Mouse (Mus musculus) heart, postnatal 14 days (tissue): ENCODE measurements around the gene Hmgn2. TPM values are rescaled to one million over a fixed set of nuclear protein-coding genes. Genes with fewer than 3 reads are reported as not detected.

Source experiments
- DNase-seq, 2 experiments: peaks; one replicate each; pipeline ENCODE4 v3.0.0; 2021 to 2022
- intact Hi-C: fragments of 180-260 bp; cut with DNase I; formaldehyde crosslinking; loops from one replicate; pipeline ENCODE4 v1.15.1; 2025
- total RNA-seq, 2 experiments: library from RNA; stranded (reverse); gene quantifications; 2 replicates each; pipeline ENCODE4 v1.2.3; 2021

The Hmgn2 gene
- total RNA-seq, 2 experiments from 2014 or later, result 129 to 151 TPM

- intact Hi-C loops, result no loop called here
- DNase-seq, result no peak
Observed at GRCm38 (mm10) chr4:133982936-133983335, 14.5 kb upstream of the Hmgn2 start.

GRCm38 (mm10) chr4:133980496-133980895 lies 12.0 kb upstream of the Hmgn2 start:
- peak; percentile 19 to 62 for DNase-seq
- intact Hi-C loops, result no loop called here

GRCm38 (mm10) chr4:133978021-133978711 lies 9.7 kb upstream of the Hmgn2 start:
- DNase-seq, result no peak
- intact Hi-C loops, result no loop called here

- no peak for DNase-seq
- intact Hi-C loops, result no loop called here
Observed at GRCm38 (mm10) chr4:133971741-133972140, 3.3 kb upstream of the Hmgn2 start.

- intact Hi-C loops, result no loop called here
- no peak for DNase-seq
Observed at GRCm38 (mm10) chr4:133970876-133971275, 2.4 kb upstream of the Hmgn2 start.

GRCm38 (mm10) chr4:133970196-133970595 lies 1.7 kb upstream of the Hmgn2 start:
- intact Hi-C loops, result no loop called here
- DNase-seq, result no peak

GRCm38 (mm10) chr4:133969114-133969770 lies 792 bp upstream of the Hmgn2 start:
- intact Hi-C loops, result no loop called here
- no peak for DNase-seq

GRCm38 (mm10) chr4:133967866-133968149 lies 642 bp downstream of the Hmgn2 start:
- DNase-seq, result peak; percentile 86 to 89
- intact Hi-C loops, result no loop called here

GRCm38 (mm10) chr4:133967138-133967865 lies 1.1 kb downstream of the Hmgn2 start:
- intact Hi-C loops, result no loop called here
- DNase-seq, result peak; percentile 99 to 100

- intact Hi-C loops, result no loop called here
- no peak for DNase-seq
Observed at GRCm38 (mm10) chr4:133966271-133966940, 2.0 kb downstream of the Hmgn2 start.

- intact Hi-C loops, result no loop called here
- DNase-seq, result no peak
Observed at GRCm38 (mm10) chr4:133962566-133962965, 5.9 kb downstream of the Hmgn2 start.

- intact Hi-C loops, result no loop called here
- DNase-seq, result no peak
Observed at GRCm38 (mm10) chr4:133958884-133959283, 9.6 kb downstream of the Hmgn2 start.

- intact Hi-C loops, result no loop called here
Observed at GRCm38 (mm10) chr4:133956358-133956757, 12.1 kb downstream of the Hmgn2 start.

GRCm38 (mm10) chr4:133946736-133947135 lies 21.7 kb downstream of the Hmgn2 start:
- intact Hi-C loops, result no loop called here
- no peak for DNase-seq

More at GRCm38 (mm10) chr4:133956358-133956757, 12.1 kb downstream of the Hmgn2 start:
- DNase-seq, result no peak

- intact Hi-C loops, result no loop called here
- DNase-seq, result no peak
Observed at GRCm38 (mm10) chr4:133943791-133944190, 24.7 kb downstream of the Hmgn2 start.

- intact Hi-C loops, result no loop called here
- no peak for DNase-seq
Observed at GRCm38 (mm10) chr4:133942679-133943078, 25.8 kb downstream of the Hmgn2 start.

- intact Hi-C loops, result no loop called here
- DNase-seq, result peak; percentile 22 to 37
Observed at GRCm38 (mm10) chr4:133941576-133941975, 26.9 kb downstream of the Hmgn2 start.

GRCm38 (mm10) chr4:133940386-133941260 lies 27.8 kb downstream of the Hmgn2 start:
- intact Hi-C loops, result no loop called here
- DNase-seq, result no peak

GRCm38 (mm10) chr4:133938077-133938476 lies 30.4 kb downstream of the Hmgn2 start:
- intact Hi-C loops, result no loop called here
- DNase-seq, result no peak

- DNase-seq, result no peak
- intact Hi-C loops, result no loop called here
Observed at GRCm38 (mm10) chr4:133931785-133932184, 36.7 kb downstream of the Hmgn2 start.
